Mouse (Mus musculus) adrenal gland, postnatal 14 days (tissue): ENCODE results near the gene Phf3. TPM values are rescaled to one million over a fixed set of nuclear protein-coding genes. Genes with fewer than 3 reads are reported as not detected.
"Not testable (repeated sequence)": the region's sequence is repeated elsewhere in the genome, so short reads cannot be mapped to it uniquely, and the experiment has no call there.

ENCODE experiments used
- DNase-seq: peaks from one replicate; pipeline ENCODE4 v3.0.0; 2021; ENCODE audit warnings: mixed read lengths
- long read RNA-seq, 2 experiments: library from polyadenylated mRNA; stranded (forward); transcript quantifications; one replicate each; pipeline ENCODE4 v2.0.0; 2021
- total RNA-seq: library from RNA; stranded (reverse); gene quantifications from 2 replicates; pipeline ENCODE4 v1.2.3, GENCODE M21; 2021

Phf3 gene
- 85.4 and 89.3 TPM in 2 replicates for total RNA-seq
- long read RNA-seq, experiment 1, full-length matches to known transcripts: 2 of 13 reads
- long read RNA-seq, experiment 1, partial matches to known transcripts: 2 of 13 reads
- long read RNA-seq, experiment 1, other reads (novel, unspliced or antisense): 9 of 13 reads
- long read RNA-seq, experiment 2, partial matches to known transcripts: 2 of 13 reads
- long read RNA-seq, experiment 2, other reads (novel, unspliced or antisense): 11 of 13 reads

DNA sequence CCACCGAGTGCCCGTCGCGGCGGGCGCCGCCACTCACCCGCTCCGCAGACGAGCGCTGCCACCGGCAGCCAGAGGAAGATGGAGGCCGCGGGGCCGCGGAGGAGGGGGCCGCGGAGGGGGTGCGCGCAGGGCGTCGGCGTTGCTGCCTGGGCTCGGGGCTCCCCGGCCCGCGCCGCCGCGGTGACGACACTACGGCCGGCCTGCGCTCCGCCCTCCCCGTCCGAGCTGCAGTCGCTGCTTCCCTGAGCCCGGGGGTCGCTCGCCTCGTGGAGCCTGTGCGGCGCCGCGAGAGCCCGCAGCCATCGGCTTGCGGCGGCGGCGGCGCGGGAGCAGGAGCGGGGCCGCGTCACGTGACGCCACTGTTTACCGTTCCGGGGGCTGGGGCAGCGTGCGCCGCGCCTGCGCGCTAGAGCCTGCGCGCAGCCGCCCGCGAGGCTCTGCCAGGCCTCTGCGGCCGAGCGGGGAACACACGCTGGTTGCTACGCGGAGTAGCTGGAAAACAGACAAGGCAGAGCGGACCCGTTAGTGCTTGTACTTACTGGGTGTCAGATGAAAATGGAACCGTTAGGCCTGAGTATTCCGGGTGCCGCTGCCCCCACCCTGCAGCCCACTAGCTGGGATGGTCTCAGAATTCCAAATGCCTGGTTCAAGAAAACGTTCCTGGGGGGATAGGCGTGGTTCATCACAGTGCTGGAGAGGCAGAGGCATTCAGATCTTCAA is at the start of gene Phf3:
Phf3 (minus strand) TSS at position 381 of the 720 bp plus-strand sequence.
- DNase-seq: peak; percentile 95

GRCm38 (mm10) chr1:30922237-30922636 is 48.5 kb upstream of the Phf3 start:
- no peak for DNase-seq

DNA sequence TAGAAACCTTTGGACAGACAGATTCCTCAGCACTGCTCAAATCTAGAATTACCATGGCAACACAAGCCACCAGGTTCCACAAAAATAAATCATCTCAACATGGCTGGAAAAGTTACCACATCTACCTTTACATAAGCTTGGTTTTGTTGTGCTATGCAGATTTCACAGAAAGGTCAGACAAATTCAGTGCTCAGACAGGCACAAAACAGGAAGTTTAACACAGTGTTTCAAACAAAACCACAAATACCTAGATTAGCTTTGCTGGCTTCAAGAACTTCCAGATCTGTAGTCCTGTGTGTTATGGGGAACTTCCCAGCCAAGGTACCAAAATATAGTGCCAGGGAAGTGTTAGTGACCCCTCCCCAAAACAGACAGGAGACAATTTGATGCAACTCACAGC is 47.5 kb upstream of the Phf3 start:
- DNase-seq: no peak

DNA sequence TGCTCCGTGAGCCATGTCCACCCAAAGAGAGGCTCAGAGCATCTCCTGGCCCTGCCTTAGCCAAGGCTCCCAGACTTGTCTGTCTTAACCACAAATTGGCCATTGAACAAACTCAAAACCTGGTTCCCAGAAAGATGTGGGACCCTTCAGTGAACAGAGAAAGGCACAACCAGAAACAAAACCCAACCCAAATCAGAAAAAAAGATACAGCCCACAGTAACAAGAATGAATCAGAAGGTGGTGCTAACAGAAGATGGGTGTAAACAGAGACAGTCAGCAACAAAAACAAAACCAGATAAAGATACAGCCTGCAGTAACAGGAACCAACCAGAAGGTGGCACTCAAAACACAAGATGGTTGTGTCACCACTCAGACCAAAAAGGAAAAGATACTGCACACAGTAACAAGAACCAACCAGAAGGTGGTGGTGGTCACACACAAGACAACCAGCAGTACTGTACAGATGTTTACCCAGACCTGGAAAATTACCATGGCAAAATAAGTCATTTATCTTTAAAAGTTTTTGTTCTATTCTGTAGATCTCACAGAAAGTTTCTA is 47.0 kb upstream of the Phf3 start:
- DNase-seq: no peak

- no peak for DNase-seq
Measured at GRCm38 (mm10) chr1:30910172-30910571, 36.5 kb upstream of the Phf3 start.

GRCm38 (mm10) chr1:30908797-30909196 is 35.1 kb upstream of the Phf3 start:
- DNase-seq: no peak

- DNase-seq: no peak
Measured at GRCm38 (mm10) chr1:30903480-30904218, 29.9 kb upstream of the Phf3 start.

DNA sequence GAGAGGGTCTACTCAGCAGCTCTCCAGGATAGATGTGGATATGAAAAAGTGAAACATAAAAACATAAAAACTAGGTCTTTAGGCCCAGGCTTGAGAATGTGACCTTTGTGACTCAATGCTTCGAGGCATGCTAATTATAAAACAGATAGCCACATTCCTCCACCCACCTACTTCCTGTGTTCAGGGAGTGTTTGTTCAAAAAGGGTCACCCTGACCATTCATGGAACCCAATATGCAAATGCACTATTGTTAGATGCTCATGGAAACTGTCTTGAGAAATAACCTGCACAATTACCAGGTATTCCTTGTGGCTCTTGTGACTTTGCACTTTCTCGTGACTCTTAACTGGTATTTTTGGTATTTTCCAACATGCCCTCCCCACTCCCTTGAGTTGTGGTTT is 25.0 kb upstream of the Phf3 start:
- no peak for DNase-seq

GRCm38 (mm10) chr1:30895366-30895765 is 21.6 kb upstream of the Phf3 start:
- DNase-seq: not testable (repeated sequence)

- DNase-seq: not testable (repeated sequence)
Measured at GRCm38 (mm10) chr1:30883806-30884205, 10.1 kb upstream of the Phf3 start.

DNA sequence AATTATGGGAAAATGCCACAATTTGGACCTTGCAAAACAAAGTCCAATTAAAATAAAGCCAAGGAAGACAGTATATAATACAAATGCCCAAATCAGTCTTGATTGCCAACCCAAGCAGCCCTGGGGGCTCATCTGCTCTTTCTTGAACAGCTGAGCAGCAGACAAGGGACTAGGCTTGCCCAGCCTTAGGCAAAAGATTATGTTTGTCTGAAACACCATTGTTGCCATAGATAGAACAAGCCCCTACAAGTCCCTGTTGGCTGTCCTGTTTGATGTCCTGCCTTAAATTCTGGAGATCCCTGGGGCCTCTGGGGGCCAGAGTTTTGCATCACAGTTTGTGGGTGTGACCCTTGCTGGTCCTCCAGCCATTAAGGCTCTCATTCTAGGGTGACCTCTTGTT is 2.0 kb upstream of the Phf3 start:
- peak; percentile 4 for DNase-seq

DNA sequence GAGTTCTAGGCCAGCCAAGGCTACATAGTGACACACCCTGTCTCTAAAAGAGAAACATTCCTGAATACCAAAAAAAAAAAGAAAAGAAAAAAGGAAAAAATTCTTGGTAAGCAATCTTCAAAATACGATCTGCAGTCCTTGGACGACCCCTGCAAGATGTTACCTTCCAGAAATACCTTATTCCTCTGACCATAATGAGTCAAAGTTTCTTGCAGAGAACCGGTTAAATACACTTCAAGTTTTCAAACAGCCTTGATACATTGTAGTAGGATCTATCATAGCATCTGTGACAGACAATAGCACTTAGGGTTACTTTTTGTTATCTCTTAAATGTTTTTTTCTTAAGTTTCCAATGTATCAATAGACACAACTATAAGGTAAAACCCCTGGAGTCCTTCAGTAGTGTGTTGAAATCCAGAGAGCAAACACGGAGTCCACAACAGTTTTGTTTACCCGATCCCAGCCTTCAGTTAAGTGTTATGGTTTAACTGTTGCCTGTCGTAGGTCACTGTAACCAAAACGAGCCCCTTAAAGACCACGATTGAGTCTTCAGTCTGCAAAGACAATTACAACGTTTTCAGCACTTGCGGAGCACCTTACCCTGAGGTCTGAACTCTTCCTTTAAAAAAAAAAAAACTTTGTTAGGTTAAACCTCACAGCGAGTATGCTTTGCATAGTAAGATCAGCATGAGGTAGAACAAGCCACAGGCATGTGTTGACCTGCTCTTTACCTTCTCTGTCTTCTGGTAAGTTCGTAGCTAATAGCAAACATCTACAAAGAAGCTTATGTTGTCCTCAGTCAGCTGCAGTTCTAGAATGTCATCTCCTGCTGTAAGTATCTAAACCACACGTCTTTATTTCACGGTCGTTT is 775 bp upstream of the Phf3 start:
- DNase-seq: no peak

- no peak for DNase-seq
Measured at GRCm38 (mm10) chr1:30872836-30873540, 733 bp downstream of the Phf3 start.

DNA sequence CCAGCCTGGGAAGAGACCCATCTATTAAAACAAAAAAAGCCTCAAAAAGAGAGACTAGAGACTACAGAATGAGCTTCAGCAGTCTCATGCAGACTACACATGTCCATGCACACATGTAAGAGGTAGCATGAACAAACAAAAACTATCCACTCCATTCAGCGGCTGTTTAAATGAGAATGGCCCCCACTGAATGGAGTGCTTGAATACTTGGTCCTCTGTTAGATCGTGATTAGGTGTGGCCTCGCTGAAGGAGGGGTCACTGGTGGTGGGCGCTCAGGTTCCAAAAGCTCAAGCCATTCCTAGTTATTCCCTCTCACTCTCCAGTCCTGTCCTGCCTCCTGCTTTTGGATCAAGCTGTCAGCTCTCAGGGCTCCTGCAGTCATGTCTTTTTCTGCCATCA is 5.9 kb downstream of the Phf3 start:
- DNase-seq: no peak

GRCm38 (mm10) chr1:30852518-30852917 is 21.2 kb downstream of the Phf3 start:
- DNase-seq: no peak

DNA sequence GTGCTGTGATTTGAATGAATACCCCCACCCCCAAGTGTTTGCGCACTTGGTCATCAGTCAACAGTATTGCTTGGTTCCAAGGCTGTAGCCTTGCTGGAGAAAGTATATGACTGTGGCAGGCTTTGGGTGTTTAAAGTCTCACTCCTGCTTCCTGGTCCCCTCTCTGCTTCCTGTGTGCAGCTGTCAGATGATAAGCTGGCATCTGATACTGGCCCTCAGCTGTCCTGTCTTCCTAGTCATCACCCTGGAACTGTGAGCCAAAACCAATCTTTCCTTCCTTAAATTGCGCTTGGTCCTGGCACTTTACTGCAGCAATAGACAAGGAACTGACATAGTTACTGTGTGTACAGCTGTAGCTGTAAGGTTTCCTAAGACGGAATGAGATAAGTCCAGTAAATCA is 21.8 kb downstream of the Phf3 start:
- no peak for DNase-seq

GRCm38 (mm10) chr1:30850906-30851305 is 22.8 kb downstream of the Phf3 start:
- DNase-seq: no peak

- DNase-seq: no peak
Measured at GRCm38 (mm10) chr1:30849955-30850354, 23.8 kb downstream of the Phf3 start.

DNA sequence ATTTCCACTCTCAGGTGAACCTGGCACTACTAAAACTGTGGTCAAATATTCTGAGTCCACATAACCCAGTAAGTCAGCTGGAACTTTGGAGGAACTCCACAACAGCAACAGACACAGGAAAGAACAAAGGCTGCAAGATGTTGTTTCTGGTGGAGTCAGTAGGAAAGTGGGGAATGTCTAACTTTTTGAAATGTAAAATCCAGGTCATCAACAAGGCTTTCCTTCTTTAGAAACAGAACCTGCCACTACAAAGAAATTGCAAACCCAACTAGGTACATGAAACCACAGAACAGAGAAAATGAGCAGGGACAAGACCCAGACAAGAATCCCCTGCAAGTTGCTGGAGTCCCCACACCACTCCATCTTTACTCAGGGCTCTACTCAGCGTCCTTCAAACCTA is 26.0 kb downstream of the Phf3 start:
- no peak for DNase-seq

DNA sequence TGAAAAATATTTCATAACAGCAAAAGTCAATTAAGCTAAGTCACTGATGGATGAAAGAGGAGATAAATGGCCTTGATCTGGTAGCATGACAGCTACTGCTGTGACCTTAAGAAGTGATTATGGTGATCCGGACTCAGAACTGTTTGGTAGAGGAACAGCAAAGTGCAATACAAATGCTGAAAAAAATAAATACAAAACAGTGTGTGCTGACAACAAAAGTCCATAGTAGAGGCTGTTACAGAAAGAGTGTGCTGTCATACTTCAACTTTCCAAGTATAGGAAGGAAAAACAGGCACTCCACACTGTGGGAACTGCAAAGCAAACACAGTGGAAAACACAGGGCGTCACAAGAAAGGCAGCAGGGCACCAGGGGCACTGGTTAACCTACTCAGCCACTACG is 34.1 kb downstream of the Phf3 start:
- no peak for DNase-seq

- DNase-seq: no peak
Measured at GRCm38 (mm10) chr1:30835512-30835911, 38.2 kb downstream of the Phf3 start.
